Mouse (Mus musculus): Measurements from ENCODE around the gene Aldh3a2.

- TF ChIP-seq CTCF (IDR thresholded peaks at IDR 0.05; ENCODE audit: borderline replicate concordance, extremely low read depth, insufficient read depth, insufficient read length) (no peak), POLR2A (IDR thresholded peaks at IDR 0.05; ENCODE audit: borderline replicate concordance, extremely low read depth, insufficient read depth, insufficient read length, poor library complexity, severe bottlenecking) (no peak)
These were observed 90.9 kb downstream of the Aldh3a2 start for GRCm38 (mm10) chr11:61176321-61176720.

All from brain, embryonic 14.5 days (tissue).